Mouse (Mus musculus) small intestine, adult 2 months (tissue): ENCODE measurements at regions not wholly inside any gene's neighbourhood (a gene's known extent, or its start where the extent isn't known, plus 50 kb on each side); places are given as distances from the start of the nearest gene placed in this dataset.

Experiments
- CTCF ChIP-seq: fragments of 200-500 bp; IDR thresholded peaks from 2 replicates; pipeline ENCODE4 v1.5.1; 2012; ENCODE audit warnings: low read depth, mild to moderate bottlenecking, control low read depth, inconsistent platforms, low read length, moderate library complexity, mixed read lengths; ENCODE audit not compliant: insufficient replicate concordance, insufficient read length; ENCODE audit errors: extremely low read depth
- POLR2A ChIP-seq: fragments of 200-500 bp; IDR thresholded peaks from 2 replicates; pipeline ENCODE4 v1.6.1; 2012; ENCODE audit warnings: low read depth, mild to moderate bottlenecking, control low read depth, inconsistent platforms, low read length, moderate library complexity

DNA sequence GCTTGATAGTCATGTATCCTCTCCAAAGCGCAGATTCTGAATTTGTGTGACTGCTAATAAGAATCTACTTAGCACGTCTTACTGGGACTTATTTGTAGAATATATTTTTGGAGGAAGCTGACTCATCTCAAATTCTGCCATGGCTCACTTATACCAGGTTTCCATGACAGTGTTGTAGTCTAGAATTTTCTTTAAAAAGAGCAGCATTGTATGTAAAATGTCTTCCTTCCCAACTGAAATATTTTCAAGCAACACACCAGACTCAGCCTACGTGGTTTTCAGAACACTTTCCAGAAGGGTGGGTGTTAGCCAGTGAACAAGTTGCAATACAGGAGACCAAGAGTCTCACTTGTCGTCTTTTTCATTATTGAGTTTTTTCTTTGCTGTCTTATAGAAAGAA is 202.2 kb downstream of the Fat4 start:
- no peak for TF ChIP-seq POLR2A
- no peak for TF ChIP-seq CTCF
